Mouse (Mus musculus) retina, adult 2 months (tissue): ENCODE measurements around the gene Mst1.
A peak's percentile ranks its signal among the peaks of the same experiment; 100 is the strongest.

Experiments
- DNase-seq: peaks from one replicate; pipeline ENCODE4 v3.0.0-alpha.2; 2012; ENCODE audit warnings: low read depth, low spot score

Mst1 gene

GRCm38 (mm10) chr9:108080168-108080567 is at the start of gene Mst1:
Mst1 (plus strand) TSS chr9:108080436.
- DNase-seq, result no peak

- no peak for DNase-seq
These were observed 48.1 kb upstream of the Mst1 start for GRCm38 (mm10) chr9:108032126-108032525.

- no peak for DNase-seq
These were observed 44.7 kb upstream of the Mst1 start for GRCm38 (mm10) chr9:108035331-108036156.

- no peak for DNase-seq
These were observed 35.3 kb upstream of the Mst1 start for GRCm38 (mm10) chr9:108044751-108045492.

- DNase-seq, result no peak
These were observed 33.7 kb upstream of the Mst1 start for GRCm38 (mm10) chr9:108046582-108046981.

- DNase-seq, result no peak
These were observed 32.4 kb upstream of the Mst1 start for GRCm38 (mm10) chr9:108047601-108048565.

GRCm38 (mm10) chr9:108048566-108048955 is 31.7 kb upstream of the Mst1 start:
- no peak for DNase-seq

- DNase-seq, result peak; percentile 77
These were observed 31.2 kb upstream of the Mst1 start, which contains the start of gene Gmppb for GRCm38 (mm10) chr9:108049016-108049455. Gmppb (plus strand) TSS chr9:108049242.

GRCm38 (mm10) chr9:108049561-108050251 is 30.5 kb upstream of the Mst1 start:
- DNase-seq, result no peak

- no peak for DNase-seq
These were observed 28.9 kb upstream of the Mst1 start for GRCm38 (mm10) chr9:108051184-108051930.

GRCm38 (mm10) chr9:108051931-108052220 is 28.4 kb upstream of the Mst1 start:
- DNase-seq, result no peak

- no peak for DNase-seq
These were observed 27.8 kb upstream of the Mst1 start for GRCm38 (mm10) chr9:108052411-108052810.

GRCm38 (mm10) chr9:108052885-108053664 is 27.2 kb upstream of the Mst1 start, which contains the start of gene Amigo3:
Amigo3 (plus strand) TSS chr9:108053159.
- DNase-seq, result peak; percentile 80

- DNase-seq, result no peak
These were observed 26.5 kb upstream of the Mst1 start for GRCm38 (mm10) chr9:108053665-108054225.

- no peak for DNase-seq
These were observed 25.8 kb upstream of the Mst1 start for GRCm38 (mm10) chr9:108054331-108055040.

- no peak for DNase-seq
These were observed 25.2 kb upstream of the Mst1 start for GRCm38 (mm10) chr9:108055061-108055460.

- no peak for DNase-seq
These were observed 24.5 kb upstream of the Mst1 start for GRCm38 (mm10) chr9:108055661-108056237.
